Comparison of ENCODE assay signal across 21 mouse cellular contexts in the genomic region with DNA sequence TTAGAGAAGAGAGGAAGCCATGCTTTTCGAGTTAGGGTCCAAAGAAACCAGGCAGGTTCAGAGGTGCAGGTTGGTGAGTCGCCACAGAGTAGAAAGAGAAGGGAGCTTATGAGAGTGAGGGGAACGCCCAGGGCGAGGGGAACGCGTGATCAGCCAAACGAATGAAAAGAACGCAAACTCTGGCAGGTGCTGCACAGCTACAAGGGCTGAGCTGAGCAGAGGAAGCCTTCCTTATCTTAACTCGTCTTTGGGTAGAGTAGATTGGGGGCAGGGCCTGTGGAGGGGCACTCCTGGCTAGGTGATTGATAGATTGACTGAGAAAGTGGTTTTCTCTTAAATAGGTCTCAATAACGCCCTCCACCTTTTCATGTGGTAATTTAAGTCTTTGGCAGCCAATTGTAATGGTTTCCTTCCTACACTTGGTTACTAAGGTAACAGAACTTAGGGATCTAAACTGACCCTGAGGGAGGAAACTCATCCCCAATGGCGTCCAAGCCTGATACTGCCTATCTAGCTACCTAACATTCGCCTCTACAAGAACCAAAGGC. TPM values are rescaled to one million over a fixed set of nuclear protein-coding genes. Genes with fewer than 3 reads are reported as not detected.
DNase-seq lines count a peak whose midpoint lies in the region; ATAC-seq and TF ChIP-seq lines count a peak whose summit lies in the region.
"Had no signal": no experiment of that assay in that cellular context is flagged by ENCODE, and none has a peak within 500 bp of the region (broad histone marks: within the 10 kb centered on the region; RNA-seq: fewer than 3 reads in every experiment).

No protein-coding gene starts in this region.

- WGBS in intestine, postnatal 0 days: 34% methylated on average over 12 of the region's 12 CpGs

- DNase-seq in ES-CJ7 (ENCODE audit: low read depth, low spot score): peak; percentile 87
- DNase-seq in ZHBTc4 (ENCODE audit: low read depth, low spot score): peak; percentile 82
- DNase-seq in right cerebral cortex, adult 18-20 months: no peak
- no peak for DNase-seq in adrenal gland, adult 8-10 months
- no peak for DNase-seq in heart, adult 8-10 months (ENCODE audit: low spot score)
- DNase-seq: adrenal gland, postnatal 25 days; cerebellum, adult 8-10 months; cerebellum, postnatal 14 days; gastrocnemius, postnatal 36 days; heart, adult 18-20 months; heart, postnatal 4 days; kidney, adult 11 months; kidney, adult 9 months had no signal

- H3K9ac ChIP-seq in intestine, postnatal 0 days (ENCODE audit: low read depth, low read length): no peak overlapping the region
- H3K9ac ChIP-seq: embryonic facial prominence, embryonic 12.5 days; forebrain, embryonic 15.5 days; heart, embryonic 13.5 days; hindbrain, embryonic 13.5 days had no signal

- TF ChIP-seq CTCF in E14TG2a.4 (conservative IDR thresholded peaks at IDR 0.05; ENCODE audit: low read length): no peak
- no peak for TF ChIP-seq CTCF in intestine, postnatal 0 days (IDR thresholded peaks at IDR 0.05; ENCODE audit: low read depth)

- no peak; the same call in 1 of the 2 replicates for ATAC-seq in intestine, postnatal 0 days
- ATAC-seq: activated CD4-positive, CD25-positive, alpha-beta regulatory T cell, adult 4 months; forebrain, embryonic 15.5 days; hindbrain, postnatal 0 days had no signal

- H3K27ac ChIP-seq in intestine, postnatal 0 days (ENCODE audit: low read depth, low read length): peak overlapping the region; percentile 31; the same call in 1 of the 2 replicates
- H3K27ac ChIP-seq: embryonic facial prominence, embryonic 12.5 days; forebrain, embryonic 15.5 days; heart, embryonic 13.5 days; hindbrain, embryonic 13.5 days; hindbrain, postnatal 0 days had no signal

- no peaks in the 10 kb centered on the region for H3K9me3 ChIP-seq in E14TG2a.4 (ENCODE audit: low read length)
- H3K9me3 ChIP-seq in intestine, postnatal 0 days (ENCODE audit: control insufficient read depth): no peaks in the 10 kb centered on the region
- H3K9me3 ChIP-seq: embryonic facial prominence, embryonic 12.5 days; forebrain, embryonic 15.5 days had no signal

- H3K4me2 ChIP-seq in intestine, postnatal 0 days (replicated peaks; ENCODE audit: low read depth): peak overlapping the region; percentile 32; the same call in 1 of the 2 replicates
- H3K4me2 ChIP-seq: embryonic facial prominence, embryonic 12.5 days; forebrain, embryonic 15.5 days; heart, embryonic 13.5 days; hindbrain, embryonic 13.5 days had no signal

- H3K4me1 ChIP-seq in E14TG2a.4 (replicated peaks; ENCODE audit: low read depth, low read length): peaks cover 20% of the 10 kb centered on the region
- H3K4me1 ChIP-seq in intestine, postnatal 0 days (replicated peaks; ENCODE audit: control insufficient read depth, insufficient read depth, low read length): 0 out of 2 replicates have a peak, but pooled peaks cover 4% of the 10 kb centered on the region
- H3K4me1 ChIP-seq: embryonic facial prominence, embryonic 12.5 days; forebrain, embryonic 15.5 days; hindbrain, embryonic 13.5 days had no signal

- H3K27me3 ChIP-seq in E14TG2a.4 (ENCODE audit: insufficient read depth, low read length): peaks cover 21% of the 10 kb centered on the region
- no peaks in the 10 kb centered on the region for H3K27me3 ChIP-seq in intestine, postnatal 0 days (replicated peaks; ENCODE audit: control insufficient read depth, insufficient read depth, low read length)
- H3K27me3 ChIP-seq: embryonic facial prominence, embryonic 12.5 days; forebrain, embryonic 15.5 days; heart, embryonic 13.5 days; hindbrain, embryonic 13.5 days had no signal

- H3K36me3 ChIP-seq in E14TG2a.4 (ENCODE audit: insufficient read depth, low read length): no peaks in the 10 kb centered on the region
- no peaks in the 10 kb centered on the region for H3K36me3 ChIP-seq in intestine, postnatal 0 days (ENCODE audit: control insufficient read depth, insufficient read depth)
- H3K36me3 ChIP-seq: embryonic facial prominence, embryonic 12.5 days; forebrain, embryonic 15.5 days; heart, embryonic 13.5 days; hindbrain, embryonic 13.5 days had no signal

- peak overlapping the region; percentile 11; the same call in 1 of the 2 replicates for H3K4me3 ChIP-seq in E14TG2a.4 (replicated peaks; ENCODE audit: low read length)
- no peak overlapping the region for H3K4me3 ChIP-seq in intestine, postnatal 0 days (ENCODE audit: low read depth, low read length)
- H3K4me3 ChIP-seq: embryonic facial prominence, embryonic 12.5 days; forebrain, embryonic 15.5 days; heart, embryonic 13.5 days; hindbrain, embryonic 13.5 days had no signal

RNA-seq across cellular contexts. Expression of gene Fam189a2, which starts 33.6 kb away (rescaled TPM):
- 2.9 and 3.0 TPM in 2 replicates for polyA plus RNA-seq in intestine, postnatal 0 days (2015; fragmentation: Nextera tagmentation; extraction: Ambion mirVana)
- total RNA-seq in adrenal gland, adult 8-10 months (2022): 10 to 100 TPM in 2 of 4 experiments, 1 to 10 TPM in 2; 8.0 to 16.6 (median 11.7) TPM
- total RNA-seq in heart, adult 8-10 months (2022): 10 to 100 TPM; 44.4 to 62.9 (median 52.5) TPM
- polyA plus RNA-seq: activated CD4-positive, CD25-positive, alpha-beta regulatory T cell, adult 4 months had no signal

Comparison
In these comparisons a context has a peak if more than half of its experiments do, and no peak if none do; other contexts are left out.
1. DNase-seq: peak in ES-CJ7 (single experiment) and ZHBTc4 (single experiment); none in right cerebral cortex, adult 18-20 months (single experiment), adrenal gland, adult 8-10 months (single experiment) and heart, adult 8-10 months (single experiment).